In the genomic region with DNA sequence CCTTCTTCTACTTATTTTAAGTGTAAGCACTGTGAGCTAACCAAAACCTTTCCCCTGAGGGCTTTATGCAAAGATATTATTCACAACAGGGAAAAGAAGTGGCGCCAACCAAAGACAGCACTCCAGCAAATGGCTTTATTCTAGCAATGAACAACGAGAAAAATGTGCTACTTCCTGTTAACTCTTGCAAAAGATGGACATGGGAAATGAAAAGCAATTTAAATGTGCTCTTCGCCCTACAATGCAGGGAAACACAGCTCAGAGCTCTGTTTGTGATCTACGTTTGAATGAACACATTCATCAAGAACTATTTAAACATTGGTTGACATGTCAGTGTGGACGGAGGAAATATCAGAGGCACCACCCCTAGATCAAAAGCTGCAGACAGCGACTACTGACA, we compare ENCODE assay signal across 19 mouse cellular contexts.
"Had no signal": no experiment of that assay in that cellular context is flagged by ENCODE, and none has a peak within 500 bp of the region (broad histone marks: within the 10 kb centered on the region; RNA-seq: fewer than 3 reads in every experiment).

No protein-coding gene starts in this region.

- H3K4me1 ChIP-seq: liver, embryonic 12.5 days; neural tube, embryonic 13.5 days; neural tube, embryonic 15.5 days had no signal

- ATAC-seq: liver, embryonic 12.5 days; midbrain, embryonic 16.5 days had no signal

- H3K4me3 ChIP-seq: liver, embryonic 12.5 days; lung, embryonic 15.5 days; midbrain, embryonic 10.5 days; midbrain, embryonic 12.5 days; myocyte; neural tube, embryonic 13.5 days; neural tube, embryonic 15.5 days; stomach, embryonic 15.5 days had no signal

- H3K9me3 ChIP-seq: liver, embryonic 12.5 days; lung, embryonic 15.5 days; midbrain, embryonic 10.5 days; midbrain, embryonic 12.5 days; neural tube, embryonic 13.5 days; neural tube, embryonic 15.5 days; stomach, embryonic 15.5 days had no signal

- H3K27me3 ChIP-seq: liver, embryonic 12.5 days; lung, embryonic 15.5 days; midbrain, embryonic 12.5 days; neural tube, embryonic 13.5 days; neural tube, embryonic 15.5 days; stomach, embryonic 15.5 days had no signal

- H3K27ac ChIP-seq: liver, embryonic 12.5 days; liver, embryonic 14.5 days; lung, embryonic 15.5 days; midbrain, embryonic 10.5 days; midbrain, embryonic 12.5 days; neural tube, embryonic 13.5 days; neural tube, embryonic 15.5 days; stomach, embryonic 15.5 days had no signal

- H3K36me3 ChIP-seq: liver, embryonic 12.5 days; lung, embryonic 15.5 days; midbrain, embryonic 10.5 days; midbrain, embryonic 12.5 days; neural tube, embryonic 13.5 days; neural tube, embryonic 15.5 days; stomach, embryonic 15.5 days had no signal

- H3K9ac ChIP-seq: liver, embryonic 12.5 days; liver, embryonic 14.5 days; lung, embryonic 15.5 days; midbrain, embryonic 12.5 days; neural tube, embryonic 13.5 days; neural tube, embryonic 15.5 days; stomach, embryonic 15.5 days had no signal

- H3K4me2 ChIP-seq: liver, embryonic 12.5 days; lung, embryonic 15.5 days; midbrain, embryonic 12.5 days; neural tube, embryonic 13.5 days; neural tube, embryonic 15.5 days; stomach, embryonic 15.5 days had no signal

- DNase-seq: lung, postnatal 4 days; midbrain, embryonic 14.5 days; retina, postnatal 1 day; right cerebral cortex, adult 18-20 months; right cerebral cortex, postnatal 25 days; right cerebral cortex, postnatal 4 days; thymus, adult 18-20 months; thymus, postnatal 25 days; thymus, postnatal 4 days had no signal
